Mouse (Mus musculus) gastrocnemius, postnatal 36 days (tissue): Measurements from ENCODE around the gene Nt5c2. TPM values are rescaled to one million over a fixed set of nuclear protein-coding genes. Genes with fewer than 3 reads are reported as not detected.
A peak's percentile ranks its signal among the peaks of the same experiment; 100 is the strongest.

ENCODE experiments used
- DNase-seq, 2 experiments: peaks; one replicate each; pipeline ENCODE4 v3.0.0; 2022
- intact Hi-C: fragments of 180-260 bp; cut with DNase I; formaldehyde crosslinking; loops from one replicate; pipeline ENCODE4 v1.15.1; 2025
- total RNA-seq, 2 experiments: library from RNA; stranded (reverse); gene quantifications; 2 replicates each; pipeline ENCODE4 v1.2.3; 2021

Nt5c2 gene
- total RNA-seq, 2 experiments from 2014 or later: 6.3 to 10.2 TPM

GRCm38 (mm10) chr19:46953536-46953935, 61.4 kb downstream of the Nt5c2 start:
- DNase-seq: no peak
- intact Hi-C loops: no loop called here

DNA sequence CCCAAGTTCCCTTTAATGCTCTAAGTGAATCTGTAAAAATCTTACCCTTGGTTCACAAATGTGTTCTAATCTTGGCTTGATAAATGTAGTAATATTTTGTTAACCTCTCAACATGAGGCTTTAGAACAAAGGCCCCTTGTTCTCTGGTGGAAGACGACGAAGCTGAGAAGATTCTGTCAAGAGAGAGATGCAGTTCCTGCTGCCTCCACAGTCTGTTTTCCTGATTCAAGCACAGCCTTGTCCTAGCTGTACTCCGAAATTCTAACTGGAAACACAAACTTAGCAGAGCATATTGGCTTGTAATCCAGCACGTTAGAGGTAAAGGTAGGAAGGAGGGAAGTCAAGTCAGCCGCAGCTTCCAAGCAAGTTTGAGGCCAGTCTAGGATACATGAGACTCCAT, 62.0 kb downstream of the Nt5c2 start:
- DNase-seq: no peak
- intact Hi-C loops: no loop called here

- DNase-seq: no peak
- intact Hi-C loops: no loop called here
These were observed 70.6 kb downstream of the Nt5c2 start for GRCm38 (mm10) chr19:46944341-46944740.

GRCm38 (mm10) chr19:46937173-46937572, 77.8 kb downstream of the Nt5c2 start:
- intact Hi-C loops: no loop called here
- no peak for DNase-seq

DNA sequence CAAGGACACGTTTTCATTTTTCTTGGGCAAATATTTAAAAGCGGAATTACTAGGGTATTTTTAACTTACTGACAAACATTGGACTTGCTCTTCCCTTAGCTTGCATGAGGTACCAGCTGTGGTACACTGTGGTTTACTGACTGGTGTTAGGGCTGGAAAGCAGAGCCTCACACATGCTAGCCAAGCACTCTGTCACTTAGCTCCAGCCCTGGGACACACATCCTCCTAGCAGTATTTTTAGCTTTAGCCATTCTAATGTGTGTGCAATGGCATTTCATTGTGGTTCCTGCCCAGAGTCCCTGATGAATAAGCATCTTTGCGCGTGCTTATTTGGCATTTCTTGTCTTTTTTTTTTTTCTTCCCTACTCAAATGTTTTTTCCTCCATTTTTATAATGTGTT, 80.9 kb downstream of the Nt5c2 start:
- intact Hi-C loops: loop anchor here (5.0 kb wide), 1 partner anchor 43 kb away; no protein-coding TSS in a partner anchor
- peak in 1 of 2 experiments; percentile 15 for DNase-seq

- intact Hi-C loops: loop anchor here (5.0 kb wide), 1 partner anchor 45 kb away; no protein-coding TSS in a partner anchor
These were observed 82.3 kb downstream of the Nt5c2 start for GRCm38 (mm10) chr19:46932608-46933007.

GRCm38 (mm10) chr19:46930026-46930425, 84.9 kb downstream of the Nt5c2 start:
- intact Hi-C loops: loop anchor here (5.0 kb wide), 1 partner anchor 47 kb away; no protein-coding TSS in a partner anchor
- no peak for DNase-seq

More at GRCm38 (mm10) chr19:46932608-46933007, 82.3 kb downstream of the Nt5c2 start:
- DNase-seq: no peak

GRCm38 (mm10) chr19:46929044-46929587, 85.8 kb downstream of the Nt5c2 start:
- intact Hi-C loops: no loop called here

DNA sequence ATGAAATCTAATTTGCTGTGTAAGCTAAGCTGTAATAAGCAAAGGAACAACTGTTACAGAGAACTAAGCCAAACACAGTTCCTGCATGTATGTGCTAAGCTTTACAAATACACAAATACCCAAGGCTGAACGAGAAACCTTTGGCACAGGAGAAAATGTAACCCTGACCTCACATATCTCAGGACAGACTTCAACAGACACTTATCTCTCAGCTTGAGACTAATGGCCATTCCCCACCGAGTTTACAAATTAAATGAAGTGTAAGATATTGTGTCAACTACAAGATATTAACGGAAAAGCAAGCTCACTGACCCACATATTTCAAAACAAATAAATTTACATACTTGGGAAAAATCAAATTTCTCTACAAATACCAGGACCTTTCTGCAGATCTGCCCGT, 86.8 kb downstream of the Nt5c2 start:
- DNase-seq: no peak
- intact Hi-C loops: no loop called here

More at GRCm38 (mm10) chr19:46929044-46929587, 85.8 kb downstream of the Nt5c2 start:
- DNase-seq: peak; percentile 31 to 80

GRCm38 (mm10) chr19:46926951-46927350, 88.0 kb downstream of the Nt5c2 start:
- DNase-seq: no peak
- intact Hi-C loops: no loop called here

DNA sequence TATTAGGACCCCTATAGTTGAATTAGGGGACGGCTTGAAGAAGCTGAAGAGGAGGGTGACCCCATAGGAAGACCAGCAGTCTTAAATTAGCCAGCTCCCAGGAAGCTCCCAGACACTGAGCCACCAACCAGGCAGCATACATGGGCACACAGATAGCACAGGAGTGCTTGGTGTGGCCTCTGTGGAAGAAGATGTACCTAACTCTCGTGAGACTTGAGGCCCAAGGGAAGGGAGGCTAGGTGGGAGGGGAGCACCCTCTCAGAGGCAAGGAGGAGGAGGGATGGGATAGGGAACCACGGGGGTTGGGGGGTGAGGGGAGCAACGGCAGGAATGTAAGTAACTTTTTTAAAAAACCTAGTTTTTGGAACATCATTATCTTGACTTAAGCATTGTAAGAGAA, 88.6 kb downstream of the Nt5c2 start:
- DNase-seq: no peak
- intact Hi-C loops: no loop called here

GRCm38 (mm10) chr19:46920571-46920970, 94.4 kb downstream of the Nt5c2 start:
- intact Hi-C loops: no loop called here
- no peak for DNase-seq

DNA sequence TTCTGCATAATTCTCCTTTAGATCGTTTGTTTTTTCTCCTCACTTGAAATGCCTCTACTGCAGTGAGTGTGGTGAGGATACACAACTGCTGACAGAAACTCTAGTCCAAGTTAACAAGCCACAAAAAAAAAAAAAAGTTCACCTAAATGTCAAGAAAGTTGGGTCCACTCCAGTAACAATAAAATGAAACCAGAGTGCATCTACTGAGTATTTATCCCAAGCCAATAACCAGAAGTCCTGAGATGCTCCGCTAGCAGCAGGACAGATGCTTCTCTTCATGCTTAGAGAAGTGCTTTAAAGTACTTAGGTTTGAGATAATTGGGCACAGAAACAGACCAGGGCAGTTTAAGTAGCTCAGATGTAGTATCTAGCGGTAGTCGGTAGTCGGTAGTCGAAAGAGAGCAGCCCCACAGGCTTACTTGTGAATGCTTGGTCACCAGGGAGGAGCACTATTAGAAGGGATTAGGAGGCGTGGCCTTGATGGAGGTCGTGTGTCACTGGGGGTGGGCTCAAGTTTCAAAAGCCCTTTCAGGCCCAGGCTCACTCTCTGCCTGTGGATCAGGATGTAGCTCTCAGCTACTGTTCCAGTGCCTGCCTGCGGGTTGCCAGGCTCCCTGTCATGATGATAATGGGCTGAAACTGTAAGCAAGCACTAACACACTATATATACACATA, 99.4 kb downstream of the Nt5c2 start:
- no peak for DNase-seq
- intact Hi-C loops: no loop called here

- DNase-seq: no peak
- intact Hi-C loops: no loop called here
These were observed 101.3 kb downstream of the Nt5c2 start for GRCm38 (mm10) chr19:46913626-46914025.

- intact Hi-C loops: no loop called here
- DNase-seq: no peak
These were observed 103.5 kb downstream of the Nt5c2 start for GRCm38 (mm10) chr19:46911492-46911891.

- intact Hi-C loops: no loop called here
- DNase-seq: no peak
These were observed 106.0 kb downstream of the Nt5c2 start for GRCm38 (mm10) chr19:46908977-46909376.

DNA sequence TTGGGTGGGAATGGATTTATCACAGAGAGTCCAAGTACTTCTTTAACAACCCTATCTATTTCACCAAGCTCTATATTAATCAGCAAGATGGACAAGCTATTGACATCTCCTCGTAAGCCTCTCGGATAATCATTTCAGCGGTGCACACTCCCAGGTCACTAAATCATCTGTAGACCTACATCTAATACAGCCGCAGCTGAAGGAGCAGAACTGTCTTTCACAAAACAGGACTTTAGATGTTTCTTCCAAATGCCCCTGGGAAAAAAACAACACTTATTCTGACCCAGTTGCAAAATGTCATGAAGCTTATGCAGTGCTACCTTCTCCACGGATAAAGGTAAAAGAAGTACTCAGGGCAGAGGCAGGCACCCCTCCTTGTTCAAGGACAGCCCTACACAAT, 106.7 kb downstream of the Nt5c2 start:
- intact Hi-C loops: no loop called here
- DNase-seq: no peak

- intact Hi-C loops: no loop called here
- no peak for DNase-seq
These were observed 109.0 kb downstream of the Nt5c2 start for GRCm38 (mm10) chr19:46905971-46906370.

GRCm38 (mm10) chr19:46905383-46905782, 109.6 kb downstream of the Nt5c2 start:
- intact Hi-C loops: no loop called here
- no peak for DNase-seq

- DNase-seq: no peak
- intact Hi-C loops: no loop called here
These were observed 110.0 kb downstream of the Nt5c2 start for GRCm38 (mm10) chr19:46904907-46905306.

DNA sequence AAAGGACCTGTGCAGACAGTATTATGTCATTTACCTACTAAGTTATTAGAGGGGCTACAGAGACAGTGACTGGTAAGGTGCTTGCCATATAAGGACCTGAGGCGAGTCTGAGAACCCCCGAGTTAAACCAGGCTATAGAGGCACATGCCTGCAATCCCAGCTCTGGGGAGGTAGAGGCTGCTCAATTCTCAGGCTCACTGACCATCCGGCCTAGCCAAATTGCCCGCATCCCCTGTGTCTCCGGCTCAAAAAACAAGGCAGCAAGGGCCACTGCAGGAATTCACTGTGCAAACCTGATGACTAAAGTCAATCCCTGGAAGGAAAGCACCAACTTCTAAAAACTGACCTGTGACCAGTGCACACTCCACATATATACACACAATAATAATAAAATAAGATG, 111.6 kb downstream of the Nt5c2 start:
- intact Hi-C loops: no loop called here
- no peak for DNase-seq

DNA sequence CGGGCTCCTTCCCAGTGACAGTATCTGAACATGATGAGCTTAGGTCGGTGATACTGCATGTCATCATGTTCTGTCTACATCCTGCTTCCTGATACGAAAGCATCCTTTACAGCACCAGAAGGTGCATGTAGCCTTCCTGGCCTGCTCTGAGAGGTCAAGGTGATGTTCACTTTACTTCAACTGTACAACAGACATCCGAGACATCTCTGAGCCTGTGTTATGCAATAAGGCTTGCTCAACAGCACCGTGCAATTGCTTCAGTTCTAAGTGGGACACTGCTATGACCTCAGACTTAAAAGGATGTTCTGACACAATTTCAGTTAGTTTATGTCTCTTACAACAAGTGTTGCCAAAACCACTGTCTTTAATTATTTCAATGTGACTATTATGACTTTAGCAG, 113.6 kb downstream of the Nt5c2 start:
- DNase-seq: no peak
- intact Hi-C loops: no loop called here
